Mouse (Mus musculus): ENCODE data around the gene Rtn1.

Gene Rtn1

DNA sequence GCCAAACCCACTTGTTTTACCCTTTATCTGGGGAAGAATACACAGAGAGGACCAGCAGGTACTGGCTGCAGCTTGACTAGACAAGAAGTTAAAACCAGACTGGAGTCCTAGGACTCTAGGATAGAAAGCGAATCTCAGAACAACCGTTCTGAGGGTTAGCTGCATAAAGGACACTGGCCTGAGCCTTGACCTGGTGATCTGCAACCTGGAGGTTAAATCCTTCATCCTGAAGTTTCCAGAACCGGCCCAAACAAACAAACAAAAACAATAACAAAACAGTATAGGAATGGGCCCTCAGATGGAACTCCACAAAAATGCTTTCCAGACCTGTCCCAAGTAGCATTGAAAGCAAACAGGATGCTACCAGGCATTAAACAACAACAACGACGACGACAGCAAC is at the start of gene Rtn1:
Gene Rtn1 (minus strand): TSS at position 101 of the 400 bp plus-strand sequence.
- no peak for DNase-seq (ENCODE audit: low spot score)

GRCm38 (mm10) chr12:72453941-72454340 is 45.1 kb upstream of the Rtn1 start:
- no peak for DNase-seq (ENCODE audit: low spot score)

DNA sequence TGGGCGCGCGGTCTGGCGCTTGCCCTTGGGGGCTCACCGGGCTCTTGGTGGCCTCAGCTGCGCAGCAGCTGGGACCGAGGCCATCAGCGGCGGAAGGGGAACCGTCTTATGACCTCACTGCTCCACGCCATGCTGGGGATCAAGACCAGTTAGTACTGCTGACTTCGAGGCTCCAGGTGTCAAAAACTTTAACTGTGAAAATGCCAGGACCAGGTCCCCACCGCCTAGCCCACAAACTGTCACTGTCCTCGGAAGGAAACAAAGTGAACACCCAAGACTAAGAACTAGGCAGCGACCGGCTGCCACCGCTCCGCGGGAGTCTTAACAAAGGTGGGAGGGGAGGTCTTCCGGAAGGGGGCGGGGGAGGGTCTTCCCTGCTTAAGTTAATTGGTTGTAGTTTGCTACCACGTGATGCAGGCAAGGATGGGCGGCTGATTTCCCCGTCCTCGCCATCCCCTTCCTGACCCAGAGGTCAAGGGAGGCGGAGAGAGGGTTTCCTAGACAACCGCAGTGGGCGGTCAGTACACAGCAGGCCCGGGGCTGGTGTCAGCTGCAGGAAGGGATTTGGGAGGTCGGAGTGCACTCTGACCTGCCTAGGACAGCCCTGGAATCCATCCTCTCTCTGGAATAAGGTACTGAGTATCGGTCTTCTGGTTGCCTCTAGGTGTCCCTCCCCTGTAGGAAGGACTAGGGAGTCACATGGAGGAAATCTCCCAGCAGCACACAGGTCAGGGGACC is 33.2 kb upstream of the Rtn1 start, which contains the start of gene Lrrc9:
Gene Lrrc9 (plus strand): TSS at position 28 of the 738 bp plus-strand sequence.
- no peak for DNase-seq (ENCODE audit: low spot score)

GRCm38 (mm10) chr12:72438961-72439480 is 30.2 kb upstream of the Rtn1 start:
- no peak for DNase-seq (ENCODE audit: low spot score)

DNA sequence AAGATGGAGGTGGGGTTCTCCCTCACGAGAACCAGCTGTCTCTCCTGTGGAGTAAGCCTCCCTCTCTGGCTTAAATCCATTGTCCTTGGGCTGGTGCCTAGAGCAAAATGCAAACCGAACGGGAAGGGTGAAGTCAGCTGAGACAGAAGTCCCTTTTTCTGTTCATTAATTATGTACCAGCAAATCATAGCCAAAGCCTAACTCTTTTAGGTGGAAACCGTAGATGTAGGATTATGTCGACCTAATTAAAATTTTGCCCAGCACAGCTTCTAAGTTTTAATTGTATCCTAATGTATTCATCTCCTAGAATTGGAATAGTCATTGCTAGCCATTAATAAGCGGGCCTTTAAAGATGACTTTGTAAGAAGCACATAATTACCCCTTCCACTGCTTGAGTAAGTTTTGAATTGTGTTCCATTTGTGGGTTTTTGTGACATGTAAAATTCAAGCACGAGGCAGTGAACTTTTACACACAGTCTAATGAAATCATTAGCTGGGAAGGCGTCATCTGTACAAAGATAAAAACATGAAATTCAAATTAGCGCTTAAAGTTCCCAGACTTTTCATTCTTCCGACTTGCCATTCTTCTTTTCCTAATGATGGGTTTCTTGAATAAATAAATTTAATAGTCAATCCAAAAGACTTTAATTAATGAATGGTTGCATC is 29.0 kb upstream of the Rtn1 start:
- no peak for DNase-seq (ENCODE audit: low spot score)

DNA sequence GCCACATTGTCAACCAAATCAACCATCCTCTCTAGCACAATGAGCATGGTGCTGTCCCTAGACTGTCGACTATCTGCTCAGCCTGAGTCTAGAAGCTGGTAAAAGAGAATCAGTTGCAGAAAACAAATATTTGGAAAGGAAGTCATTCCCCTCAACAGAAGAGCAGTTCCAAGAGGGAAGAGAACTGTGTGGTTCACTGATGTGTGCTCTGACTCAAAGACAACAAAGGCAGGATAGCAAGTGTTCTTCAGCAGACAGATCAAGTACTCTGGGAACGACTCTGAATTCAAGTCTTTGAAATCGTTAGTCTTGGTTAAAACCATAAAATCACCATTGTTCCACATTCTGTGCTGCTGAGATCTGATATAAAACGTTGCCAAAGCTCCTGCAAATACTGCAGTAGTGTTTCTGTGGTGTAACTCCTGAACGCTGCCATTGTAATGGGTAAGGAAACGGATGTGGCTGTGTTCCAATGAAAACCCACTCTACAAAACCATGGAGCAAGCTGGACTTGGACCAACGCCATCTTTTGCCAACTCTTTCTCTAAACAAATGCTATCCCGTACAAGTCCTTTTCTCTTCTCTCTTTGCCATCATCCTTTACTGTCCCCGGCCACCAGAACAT is 24.5 kb upstream of the Rtn1 start:
- no peak for DNase-seq (ENCODE audit: low spot score)

GRCm38 (mm10) chr12:72432209-72432608 is 23.4 kb upstream of the Rtn1 start:
- DNase-seq (ENCODE audit: low spot score) = no peak

GRCm38 (mm10) chr12:72427722-72428126 is 18.9 kb upstream of the Rtn1 start:
- no peak for DNase-seq (ENCODE audit: low spot score)

- no peak for DNase-seq (ENCODE audit: low spot score)
Observed at GRCm38 (mm10) chr12:72422681-72423080, 13.8 kb upstream of the Rtn1 start.

GRCm38 (mm10) chr12:72417762-72418161 is 8.9 kb upstream of the Rtn1 start:
- no peak for DNase-seq (ENCODE audit: low spot score)

DNA sequence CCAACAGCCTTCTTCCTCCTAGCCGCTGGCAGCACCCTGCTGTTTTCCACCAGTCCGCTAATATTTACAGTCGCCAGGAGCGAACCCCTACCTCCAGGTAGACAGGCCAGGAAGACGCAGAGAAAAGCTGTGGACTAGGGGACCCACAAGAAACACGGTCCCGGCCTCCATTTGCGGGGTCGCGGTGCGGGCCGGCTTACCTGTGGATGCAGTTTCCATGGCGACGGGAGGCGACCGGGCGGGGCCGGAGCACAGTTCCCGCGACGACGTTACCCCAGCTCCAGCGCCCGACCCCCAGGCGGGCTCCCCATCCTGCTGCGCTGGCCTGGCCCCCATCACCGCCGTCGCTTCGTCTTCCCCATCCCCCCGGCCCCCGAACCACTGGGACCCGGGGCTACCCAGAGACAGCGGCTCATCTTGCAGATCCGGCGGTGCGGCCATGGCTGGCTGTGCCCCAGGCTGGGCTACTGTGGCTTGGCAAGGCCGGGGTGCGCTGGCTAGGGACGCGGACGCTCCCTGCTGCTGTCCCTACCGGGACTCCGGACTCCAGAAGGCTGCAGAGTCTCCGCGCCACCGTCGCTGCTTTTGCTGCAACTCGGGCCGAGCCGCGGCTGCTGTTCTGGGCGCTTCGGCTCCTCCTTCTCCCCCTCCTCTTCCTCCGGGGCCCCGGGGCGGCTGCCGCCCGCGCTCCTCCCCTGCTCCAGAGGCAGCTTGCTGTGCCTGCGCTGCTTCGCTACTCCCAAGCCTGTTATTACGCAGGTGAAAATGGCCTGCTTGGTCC is 553 bp downstream of the Rtn1 start:
- DNase-seq (ENCODE audit: low spot score) = no peak

GRCm38 (mm10) chr12:72407721-72408110 is 1.1 kb downstream of the Rtn1 start:
- DNase-seq (ENCODE audit: low spot score) = no peak

DNA sequence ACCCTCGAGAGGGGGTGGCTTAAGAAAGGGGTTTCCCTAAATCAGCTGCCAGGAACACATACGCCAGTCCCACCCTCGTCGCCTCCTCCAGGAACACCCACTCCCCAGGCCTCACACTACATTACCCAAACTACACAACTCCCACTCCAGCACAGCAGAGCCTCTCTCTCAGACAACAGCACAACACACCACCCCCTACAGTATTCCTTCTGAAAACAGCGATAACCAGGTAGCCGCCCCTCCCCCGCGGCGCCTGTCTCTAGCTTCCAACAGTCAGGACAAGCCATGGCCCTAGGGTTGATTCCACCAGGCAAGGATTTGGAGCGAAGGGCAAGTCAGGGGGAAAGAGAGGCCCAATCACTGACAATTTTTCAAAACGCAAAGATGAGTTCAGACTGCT is 1.7 kb downstream of the Rtn1 start:
- DNase-seq (ENCODE audit: low spot score) = no peak

DNA sequence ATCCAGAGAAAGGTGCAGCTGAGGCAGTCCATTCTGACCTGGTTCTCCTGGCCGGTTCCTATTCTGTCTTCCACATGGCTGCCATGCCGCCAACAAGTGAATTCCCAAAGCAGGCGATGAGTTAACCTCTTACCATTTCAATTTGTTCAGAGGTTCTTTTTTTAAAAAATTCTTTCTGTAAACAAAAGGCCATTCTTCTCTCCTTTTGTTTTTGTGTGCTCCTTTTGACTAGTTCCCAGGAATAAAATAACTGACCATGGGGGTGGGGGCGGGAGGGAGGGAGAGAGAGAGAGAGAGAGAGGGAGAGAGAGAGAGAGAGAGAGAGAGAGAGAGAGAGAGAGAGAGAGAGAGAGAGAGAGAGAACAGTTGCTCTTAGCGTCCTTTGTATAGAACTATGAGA is 3.8 kb downstream of the Rtn1 start:
- DNase-seq (ENCODE audit: low spot score) = no peak

DNA sequence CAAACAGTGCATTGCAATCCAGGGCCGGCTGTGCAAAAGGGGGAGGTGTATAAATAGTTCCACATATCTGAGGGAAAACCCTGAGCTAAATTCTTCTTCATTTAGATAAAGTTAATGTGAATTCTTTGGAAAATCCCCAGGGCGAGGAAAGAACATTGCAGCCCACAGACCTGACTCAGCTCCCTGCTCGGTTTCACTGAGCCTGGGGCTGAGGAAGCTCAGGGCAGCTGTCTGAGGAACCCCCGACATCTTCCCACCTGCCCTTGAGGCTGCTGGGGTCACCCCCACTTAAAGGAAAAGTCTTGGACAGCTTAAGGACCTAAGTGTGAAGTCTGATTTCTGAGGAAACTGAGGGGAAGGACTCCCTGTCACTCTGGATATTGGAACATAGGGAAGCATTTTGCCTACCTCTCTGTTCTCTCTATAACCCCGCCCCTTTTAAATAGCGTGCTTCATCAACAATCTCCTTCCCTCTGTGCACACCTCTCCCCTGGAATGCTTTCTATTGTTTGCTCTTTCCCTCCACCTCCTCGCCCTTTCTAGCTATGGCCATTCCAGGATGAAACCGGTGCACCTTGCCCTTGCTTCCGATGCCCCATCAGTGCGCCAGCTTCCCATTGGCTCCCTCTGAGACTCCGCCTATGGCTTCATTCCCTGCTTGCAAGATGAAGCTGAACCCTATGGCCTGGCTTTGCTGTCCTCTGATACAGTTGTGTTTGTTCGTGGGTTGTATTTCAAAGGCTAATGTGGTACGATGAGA is 15.6 kb downstream of the Rtn1 start:
- no peak for DNase-seq (ENCODE audit: low spot score)

DNA sequence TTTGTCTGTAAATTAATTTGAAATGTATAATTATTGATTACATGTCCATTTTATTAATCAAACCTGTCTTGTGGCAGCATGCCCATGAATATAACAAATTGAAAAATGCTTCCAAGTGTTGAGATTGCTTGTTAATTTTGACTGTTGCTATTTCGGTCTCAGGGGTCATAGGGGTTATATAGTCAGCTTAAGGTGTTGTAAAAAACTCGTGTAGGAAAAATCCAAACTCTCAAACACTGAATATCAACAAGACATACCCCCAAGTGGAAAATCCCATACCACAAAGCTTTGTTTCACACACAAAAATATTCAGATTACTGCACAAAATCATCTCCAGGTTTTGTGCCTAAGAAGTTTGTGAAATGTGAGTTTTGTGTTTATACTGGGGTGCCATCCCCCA is 18.5 kb downstream of the Rtn1 start:
- no peak for DNase-seq (ENCODE audit: low spot score)

GRCm38 (mm10) chr12:72389377-72390103 is 19.3 kb downstream of the Rtn1 start:
- no peak for DNase-seq (ENCODE audit: low spot score)

DNA sequence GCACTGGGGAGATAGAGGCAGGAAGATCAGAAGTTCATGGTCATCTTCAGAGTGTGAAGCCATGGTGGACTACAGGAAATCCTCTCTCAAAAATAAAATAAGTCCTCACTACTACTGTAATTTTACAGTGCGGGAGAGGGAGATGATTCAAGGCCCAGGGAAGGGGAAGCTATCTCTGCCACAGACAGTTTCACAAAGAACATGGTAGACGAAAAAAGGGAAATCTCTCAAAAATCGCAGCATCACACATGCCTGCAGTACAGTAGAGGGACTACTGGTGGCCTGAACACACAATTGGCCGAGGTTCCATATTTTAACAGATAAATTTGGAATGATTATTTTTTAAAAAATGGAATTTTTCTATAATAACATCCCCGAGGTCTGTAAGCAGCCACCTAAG is 20.0 kb downstream of the Rtn1 start:
- DNase-seq (ENCODE audit: low spot score) = no peak

DNA sequence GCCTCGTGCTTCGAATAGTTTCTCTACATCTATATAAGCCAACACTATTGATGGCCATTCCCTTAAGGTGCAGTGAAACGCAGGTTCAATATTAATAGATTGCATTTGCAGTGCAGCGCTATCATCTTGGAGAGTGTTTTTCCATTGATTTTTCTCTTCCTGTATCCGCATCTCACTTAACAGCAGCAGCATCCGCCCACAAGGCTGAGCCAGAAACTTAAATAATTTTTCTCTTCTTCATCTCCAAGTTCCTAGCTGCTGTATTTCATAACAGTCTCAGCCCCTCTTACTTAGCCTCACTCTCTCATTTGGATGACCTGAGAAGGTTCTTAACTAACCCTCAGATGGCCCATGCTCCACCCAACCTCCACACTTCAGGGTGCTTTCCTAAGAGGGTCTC is 20.7 kb downstream of the Rtn1 start:
- no peak for DNase-seq (ENCODE audit: low spot score)

DNA sequence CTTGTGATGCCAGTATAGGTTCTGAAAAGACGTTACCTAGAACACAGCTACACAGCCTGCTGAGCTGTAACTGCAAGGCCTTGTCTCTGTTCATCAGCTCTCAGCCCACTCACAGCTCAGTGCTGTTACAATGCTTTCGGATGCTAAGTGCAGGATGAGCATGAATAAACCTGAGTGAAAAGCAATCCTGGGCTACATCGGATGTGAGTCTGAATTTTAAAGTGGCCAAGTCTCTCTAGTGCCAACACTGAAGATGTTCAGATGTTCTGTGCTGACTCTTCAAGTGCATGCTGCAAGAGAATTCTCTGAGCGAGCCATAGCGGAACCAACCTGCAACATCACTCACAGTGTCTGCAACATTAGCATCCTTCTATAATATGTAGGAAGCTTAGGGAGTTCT is 32.5 kb downstream of the Rtn1 start:
- no peak for DNase-seq (ENCODE audit: low spot score)

GRCm38 (mm10) chr12:72374823-72375225 is 34.0 kb downstream of the Rtn1 start:
- no peak for DNase-seq (ENCODE audit: low spot score)

Data from spleen, adult 12 weeks (tissue).